Mouse (Mus musculus) myocyte (in vitro differentiated cells): ENCODE data around the gene Lrp1. TPM values are rescaled to one million over a fixed set of nuclear protein-coding genes. Genes with fewer than 3 reads are reported as not detected.
A peak's percentile ranks its signal among the peaks of the same experiment; 100 is the strongest.

Experiments used
- H3K27me3 ChIP-seq: one replicate; pipeline ENCODE4 v1.6.1; 2011; ENCODE audit not compliant: control insufficient read depth, insufficient read depth, insufficient read length
- H3K36me3 ChIP-seq: one replicate; pipeline ENCODE4 v1.6.1; 2011; ENCODE audit not compliant: control insufficient read depth, insufficient read depth
- H3K4me2 ChIP-seq: one replicate; pipeline ENCODE4 v1.6.1; 2011; ENCODE audit warnings: low read depth, control low read depth
- H3K4me3 ChIP-seq: one replicate; pipeline ENCODE4 v1.5.1; 2011; ENCODE audit warnings: mild to moderate bottlenecking, control low read depth, moderate library complexity
- H3K79me2 ChIP-seq: one replicate; pipeline ENCODE4 v1.6.1; 2011; ENCODE audit not compliant: control insufficient read depth, insufficient read depth
- H3ac ChIP-seq: one replicate; pipeline ENCODE4 v1.6.1; 2011; ENCODE audit not compliant: control insufficient read depth, insufficient read length
- CEBPB ChIP-seq: IDR thresholded peaks from 2 replicates; pipeline ENCODE4 v1.6.1; 2011; ENCODE audit warnings: mild to moderate bottlenecking, moderate library complexity; ENCODE audit not compliant: poor library complexity, insufficient read depth, severe bottlenecking
- E2F4 ChIP-seq: IDR thresholded peaks from one replicate; pipeline ENCODE4 v1.6.1; 2011; ENCODE audit warnings: mild to moderate bottlenecking, control low read depth, moderate library complexity; ENCODE audit not compliant: insufficient read depth
- MAX ChIP-seq: IDR thresholded peaks from one replicate; pipeline ENCODE4 v1.6.1; 2011; ENCODE audit warnings: low read depth, mild to moderate bottlenecking, control low read depth
- MYOD1 ChIP-seq, 3 experiments: IDR thresholded peaks; one replicate each; pipeline ENCODE4 v1.6.1; 2011; ENCODE audit warnings: control low read depth in 2 of 3, low read depth in 2 of 3, mild to moderate bottlenecking in 2 of 3, moderate library complexity in 1 of 3; ENCODE audit not compliant: insufficient read length in 2 of 3, control insufficient read depth in 1 of 3
- MYOG ChIP-seq, 3 experiments: IDR thresholded peaks; one replicate each; pipeline ENCODE4 v1.6.1; 2011; ENCODE audit warnings: control low read depth in 2 of 3, low read depth in 2 of 3, mild to moderate bottlenecking in 2 of 3; ENCODE audit not compliant: insufficient read length in 2 of 3, control insufficient read depth in 1 of 3, insufficient read depth in 1 of 3
- POLR2A ChIP-seq: IDR thresholded peaks from one replicate; pipeline ENCODE4 v1.6.1; 2011; ENCODE audit warnings: low read depth, mild to moderate bottlenecking, control low read depth, moderate library complexity; ENCODE audit not compliant: insufficient read length
- POLR2AphosphoS2 ChIP-seq: IDR thresholded peaks from one replicate; pipeline ENCODE4 v1.6.1; 2011; ENCODE audit warnings: low read depth, control low read depth; ENCODE audit not compliant: insufficient read length
- REST ChIP-seq: IDR thresholded peaks from one replicate; pipeline ENCODE4 v1.6.1; 2011; ENCODE audit warnings: mild to moderate bottlenecking, control low read depth, moderate library complexity; ENCODE audit not compliant: insufficient read depth, insufficient read length
- SRF ChIP-seq: IDR thresholded peaks from one replicate; pipeline ENCODE4 v1.6.1; 2011; ENCODE audit warnings: low read depth; ENCODE audit not compliant: control insufficient read depth, insufficient read length
- TCF12 ChIP-seq: IDR thresholded peaks from one replicate; pipeline ENCODE4 v1.6.1; 2011; ENCODE audit warnings: mild to moderate bottlenecking, control low read depth; ENCODE audit not compliant: poor library complexity, insufficient read depth, severe bottlenecking
- TCF3 ChIP-seq: IDR thresholded peaks from one replicate; pipeline ENCODE4 v1.6.1; 2011; ENCODE audit warnings: low read depth, control low read depth; ENCODE audit not compliant: insufficient read length
- USF1 ChIP-seq: IDR thresholded peaks from one replicate; pipeline ENCODE4 v1.6.1; 2011; ENCODE audit warnings: low read depth, mild to moderate bottlenecking, control low read depth, moderate library complexity
- polyA plus RNA-seq: library from polyadenylated mRNA; unstranded; fragments of >200 nt; fragmentation: generic; extraction: Trizol; gene quantifications from one replicate; pipeline ENCODE4 v1.2.1, GENCODE M21; 2012; ENCODE audit warnings: missing spikeins

The Lrp1 gene
- polyA plus RNA-seq, 1 experiment = 244 TPM

- Histone ChIP-seq H3K36me3 (peaks cover 4% of the 10 kb centered on the region), H3K4me2 (peak overlapping the region; percentile 94), H3K4me3 (peak overlapping the region; percentile 85), H3ac (no peak overlapping the region), H3K79me2 (peaks cover 76% of the 10 kb centered on the region), H3K27me3 (no peaks in the 10 kb centered on the region)
- TF ChIP-seq REST (no peak), POLR2AphosphoS2 (peak; percentile 49), POLR2A (peak; percentile 12)
Observed at GRCm38 (mm10) chr10:127617294-127617693, 3.7 kb downstream of the Lrp1 start.

DNA sequence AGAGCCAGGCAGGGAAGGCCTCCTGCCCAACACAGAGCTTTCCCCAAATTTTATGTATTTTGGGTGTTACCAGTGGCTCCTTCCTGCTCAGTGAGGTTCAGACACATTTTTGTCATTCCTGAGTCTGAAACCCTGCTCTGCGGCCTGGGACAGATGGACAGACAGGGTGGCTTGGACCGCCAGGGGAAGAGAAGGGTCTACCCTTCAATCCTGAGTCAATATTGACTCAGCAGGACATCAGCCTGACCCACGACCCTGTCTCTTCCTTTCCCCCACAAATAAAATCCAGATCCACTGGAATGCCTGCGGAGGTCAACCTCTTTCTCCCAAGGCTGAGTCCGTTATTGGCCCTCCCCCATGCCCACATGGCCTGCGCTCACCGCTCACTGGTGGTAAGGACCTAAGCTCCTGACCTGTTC is 4.7 kb downstream of the Lrp1 start:
- Histone ChIP-seq H3K4me2 (peak overlapping the region; percentile 94), H3K36me3 (peaks cover 13% of the 10 kb centered on the region), H3K4me3 (peak overlapping the region; percentile 85), H3ac (no peak overlapping the region), H3K79me2 (peaks cover 76% of the 10 kb centered on the region), H3K27me3 (no peaks in the 10 kb centered on the region)
- TF ChIP-seq USF1 = peak; percentile 37
- peak; percentile 35 for TF ChIP-seq MAX
- no peak for TF ChIP-seq TCF3
- TF ChIP-seq POLR2AphosphoS2 = peak; percentile 38
- TF ChIP-seq POLR2A = peak; percentile 51
- no peak for TF ChIP-seq E2F4
- TF ChIP-seq SRF = peak; percentile 22
- TF ChIP-seq TCF12 = no peak
- peak in 1 of 3 experiments; percentile 29 for TF ChIP-seq MYOG (IDR thresholded peaks at IDR 0.05; ENCODE audit: control insufficient read depth in 1 of 3, insufficient read depth in 1 of 3, insufficient read length in 2 of 3, low read depth in 2 of 3)
- TF ChIP-seq MYOD1 (IDR thresholded peaks at IDR 0.05; ENCODE audit: control insufficient read depth in 1 of 3, insufficient read length in 2 of 3, low read depth in 2 of 3) = peak in 2 of 3 experiments; percentile 19 to 32
- no peak for TF ChIP-seq CEBPB
- no peak for TF ChIP-seq REST

- TF ChIP-seq MYOG (IDR thresholded peaks at IDR 0.05; ENCODE audit: control insufficient read depth in 1 of 3, insufficient read depth in 1 of 3, insufficient read length in 2 of 3, low read depth in 2 of 3) (peak in 1 of 3 experiments; percentile 35), USF1 (no peak), MYOD1 (IDR thresholded peaks at IDR 0.05; ENCODE audit: control insufficient read depth in 1 of 3, insufficient read length in 2 of 3, low read depth in 2 of 3) (no peak), POLR2A (peak; percentile 30), POLR2AphosphoS2 (peak; percentile 50)
- H3K36me3 ChIP-seq = peaks cover 16% of the 10 kb centered on the region
- peaks cover 74% of the 10 kb centered on the region for H3K79me2 ChIP-seq
- no peak overlapping the region for H3ac ChIP-seq
- peak overlapping the region; percentile 85 for H3K4me3 ChIP-seq
- peak overlapping the region; percentile 94 for H3K4me2 ChIP-seq
- H3K27me3 ChIP-seq = no peaks in the 10 kb centered on the region
Observed at GRCm38 (mm10) chr10:127615591-127615990, 5.4 kb downstream of the Lrp1 start.

- Histone ChIP-seq H3K4me2 (peak overlapping the region; percentile 94), H3K79me2 (peaks cover 68% of the 10 kb centered on the region), H3K4me3 (peak overlapping the region; percentile 85), H3K36me3 (peaks cover 19% of the 10 kb centered on the region), H3ac (no peak overlapping the region), H3K27me3 (no peaks in the 10 kb centered on the region)
- TF ChIP-seq MAX = no peak
- no peak for TF ChIP-seq SRF
- TF ChIP-seq CEBPB = no peak
- no peak for TF ChIP-seq POLR2AphosphoS2
- TF ChIP-seq USF1 = no peak
- no peak for TF ChIP-seq MYOD1 (IDR thresholded peaks at IDR 0.05; ENCODE audit: control insufficient read depth in 1 of 3, insufficient read length in 2 of 3, low read depth in 2 of 3)
- no peak for TF ChIP-seq REST
- no peak for TF ChIP-seq POLR2A
- no peak for TF ChIP-seq E2F4
- TF ChIP-seq TCF12 = no peak
- no peak for TF ChIP-seq TCF3
- TF ChIP-seq MYOG (IDR thresholded peaks at IDR 0.05; ENCODE audit: control insufficient read depth in 1 of 3, insufficient read depth in 1 of 3, insufficient read length in 2 of 3, low read depth in 2 of 3) = no peak
Observed at GRCm38 (mm10) chr10:127615034-127615374, 5.9 kb downstream of the Lrp1 start.

DNA sequence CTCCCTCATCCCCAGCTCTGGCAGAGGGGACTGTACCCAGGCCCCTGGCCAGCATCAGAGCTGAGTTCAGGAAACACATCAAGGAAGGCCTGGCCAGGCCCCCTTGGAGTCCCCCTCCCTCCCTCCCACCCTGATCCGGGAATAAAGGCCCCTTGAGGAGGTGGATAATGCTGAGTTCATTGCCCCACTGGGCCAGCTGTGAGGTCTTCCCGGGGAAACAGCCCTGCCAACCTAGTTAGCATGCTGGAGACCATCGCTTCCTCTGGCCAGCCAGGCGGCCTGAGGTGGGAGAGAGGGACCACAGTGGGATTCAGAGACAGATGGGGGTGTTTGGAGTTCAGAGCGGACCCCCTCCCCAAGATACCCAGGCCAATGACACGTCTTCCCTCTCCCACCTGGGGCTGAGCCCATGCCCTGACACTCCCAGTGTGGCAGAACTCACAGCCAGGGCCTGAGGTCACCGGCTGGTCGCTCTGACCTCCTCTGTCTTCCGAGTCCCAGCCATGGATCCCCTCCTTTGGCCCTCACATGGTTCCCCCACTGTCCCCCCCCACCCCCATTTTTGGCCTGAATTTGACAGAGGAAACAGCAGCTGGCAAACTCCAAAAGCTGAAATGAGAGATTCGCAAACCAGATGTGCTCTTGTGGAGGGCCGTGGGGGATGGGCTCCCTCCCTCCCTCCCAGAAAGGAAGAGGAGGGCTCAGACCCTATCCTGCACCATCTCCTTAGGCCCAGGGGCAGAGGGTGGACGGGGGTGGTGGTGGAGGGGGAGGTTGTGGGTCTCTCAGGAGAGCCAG is 6.5 kb downstream of the Lrp1 start:
- Histone ChIP-seq H3K4me3 (peak overlapping the region; percentile 85), H3K27me3 (no peaks in the 10 kb centered on the region), H3K36me3 (peaks cover 25% of the 10 kb centered on the region), H3K4me2 (peak overlapping the region; percentile 94), H3ac (no peak overlapping the region), H3K79me2 (peaks cover 62% of the 10 kb centered on the region)
- no peak for TF ChIP-seq MYOD1 (IDR thresholded peaks at IDR 0.05; ENCODE audit: control insufficient read depth in 1 of 3, insufficient read length in 2 of 3, low read depth in 2 of 3)
- no peak for TF ChIP-seq USF1
- TF ChIP-seq POLR2A = no peak
- no peak for TF ChIP-seq TCF12
- TF ChIP-seq MYOG (IDR thresholded peaks at IDR 0.05; ENCODE audit: control insufficient read depth in 1 of 3, insufficient read depth in 1 of 3, insufficient read length in 2 of 3, low read depth in 2 of 3) = no peak
- TF ChIP-seq MAX = no peak
- no peak for TF ChIP-seq POLR2AphosphoS2
- TF ChIP-seq CEBPB = no peak
- no peak for TF ChIP-seq E2F4
- no peak for TF ChIP-seq TCF3
- TF ChIP-seq SRF = no peak
- no peak for TF ChIP-seq REST
